In the genomic region with DNA sequence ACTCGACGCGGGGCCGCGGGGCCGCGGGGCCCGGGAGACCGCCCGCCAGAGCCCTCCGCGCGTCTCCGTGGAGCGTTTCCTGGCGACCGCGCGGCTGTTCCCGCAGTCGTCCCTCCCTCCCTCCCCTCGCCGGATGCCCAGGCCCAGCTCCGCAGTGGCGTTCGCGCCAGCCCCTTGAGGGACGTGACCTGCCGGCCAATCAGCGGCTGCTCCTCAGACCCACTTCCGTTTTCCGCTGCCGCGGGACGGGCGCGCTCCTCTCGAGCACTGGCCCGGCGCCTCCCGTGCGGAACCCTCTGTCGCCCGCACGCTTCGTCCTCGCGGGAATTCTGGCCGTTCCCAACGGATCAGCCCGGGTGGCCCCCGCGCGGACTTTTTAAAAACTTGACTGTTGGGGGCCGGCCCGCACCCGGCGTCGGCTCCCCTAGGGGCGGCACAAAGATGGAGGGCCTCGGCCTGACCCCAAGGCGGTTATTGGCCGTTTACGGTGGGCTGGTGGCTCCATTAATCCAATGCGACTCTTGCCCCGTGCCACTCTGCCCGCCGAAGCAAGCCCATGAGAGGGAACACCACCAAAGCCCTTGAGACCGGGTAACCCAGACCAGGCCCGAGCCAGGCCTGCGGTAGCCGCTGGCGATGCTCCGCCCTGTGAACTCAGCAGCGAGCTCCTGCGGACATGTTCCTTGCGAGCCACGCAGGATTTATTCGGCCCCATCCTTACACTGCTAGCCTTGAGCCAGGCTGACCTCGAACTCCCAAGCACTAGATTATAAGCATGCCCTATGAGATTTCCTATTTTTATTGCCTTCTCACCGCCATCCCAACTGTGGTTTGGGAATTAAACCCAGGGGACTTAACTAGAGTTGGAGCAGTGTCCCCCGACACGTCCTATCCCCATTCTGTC, we compare ENCODE assay signal across 8 mouse cellular contexts. TPM values are rescaled to one million over a fixed set of nuclear protein-coding genes. Genes with fewer than 3 reads are reported as not detected.
DNase-seq lines count a peak whose midpoint lies in the region; ATAC-seq and TF ChIP-seq lines count a peak whose summit lies in the region.

No protein-coding gene starts in this region.

- H3K4me1 ChIP-seq in hindbrain, embryonic 11.5 days (replicated peaks; ENCODE audit: control insufficient read depth, insufficient read depth, low read length) = peaks cover 3% of the 10 kb centered on the region; the same call in 1 of the 2 replicates
- H3K4me1 ChIP-seq in lung, postnatal 0 days (ENCODE audit: insufficient read depth, low read depth, low read length) = peaks cover 3% of the 10 kb centered on the region; the same call in 1 of the 2 replicates

- ATAC-seq in hindbrain, embryonic 11.5 days (ENCODE audit: low FRiP score) = peak; percentile 97
- peak; percentile 96 for ATAC-seq in lung, postnatal 0 days

- H3K27ac ChIP-seq in hindbrain, embryonic 11.5 days (ENCODE audit: low read depth, low read length) = peak overlapping the region; percentile 97
- peak overlapping the region; percentile 98 for H3K27ac ChIP-seq in lung, postnatal 0 days (ENCODE audit: low read length)

- H3K9me3 ChIP-seq in hindbrain, embryonic 11.5 days (ENCODE audit: control insufficient read depth, low read length) = no peaks in the 10 kb centered on the region
- no peaks in the 10 kb centered on the region for H3K9me3 ChIP-seq in lung, postnatal 0 days (ENCODE audit: low read length)

- WGBS in hindbrain, embryonic 11.5 days = under 1% methylated on average over 59 of the region's 83 CpGs
- WGBS in lung, postnatal 0 days = under 1% methylated on average over 66 of the region's 83 CpGs

- DNase-seq in Muller cell, postnatal 12 days (ENCODE audit: inconsistent ontology term) = peak; percentile 97
- peak; percentile 98 for DNase-seq in cerebellum, adult 9-11 months
- peak; percentile 91 to 95 for DNase-seq in frontal cortex, adult 2 months (ENCODE audit: extremely low spot score in 1 of 2, low spot score in 1 of 2)
- DNase-seq in hindbrain, embryonic 11.5 days (ENCODE audit: low spot score) = peak; percentile 95
- DNase-seq in layer of hippocampus, postnatal 10 days (ENCODE audit: low spot score in 2 of 2) = peak; percentile 93 to 96
- DNase-seq in lung, postnatal 0 days (ENCODE audit: low spot score) = peak; percentile 98
- DNase-seq in ovary, postnatal 10 days (ENCODE audit: low spot score) = peak; percentile 90
- DNase-seq in thymus, postnatal 0 days (ENCODE audit: low spot score) = peak; percentile 96

- no peaks in the 10 kb centered on the region for H3K27me3 ChIP-seq in hindbrain, embryonic 11.5 days (ENCODE audit: control insufficient read depth, insufficient read depth, low read length)
- H3K27me3 ChIP-seq in lung, postnatal 0 days (replicated peaks; ENCODE audit: insufficient read depth, low read length) = no peaks in the 10 kb centered on the region

- H3K4me3 ChIP-seq in hindbrain, embryonic 11.5 days (ENCODE audit: low read depth, low read length) = peak overlapping the region; percentile 98
- H3K4me3 ChIP-seq in lung, postnatal 0 days (ENCODE audit: low read depth, low read length) = peak overlapping the region; percentile 90

- TF ChIP-seq EP300 in lung, postnatal 0 days (IDR thresholded peaks at IDR 0.05) = 0 out of 2 replicates have a peak, but pooled peaks have one; percentile 6

- peak overlapping the region; percentile 61 for H3K4me2 ChIP-seq in hindbrain, embryonic 11.5 days (replicated peaks; ENCODE audit: low read depth, low read length)
- H3K4me2 ChIP-seq in lung, postnatal 0 days (replicated peaks; ENCODE audit: low read depth, low read length) = peak overlapping the region; percentile 81

- H3K36me3 ChIP-seq in hindbrain, embryonic 11.5 days (ENCODE audit: control insufficient read depth, insufficient read depth, low read length) = no peaks in the 10 kb centered on the region
- H3K36me3 ChIP-seq in lung, postnatal 0 days (ENCODE audit: insufficient read depth, low read length) = no peaks in the 10 kb centered on the region

- TF ChIP-seq CTCF in lung, postnatal 0 days (IDR thresholded peaks at IDR 0.05) = no peak; the same call in 1 of the 2 replicates

- peak overlapping the region; percentile 99 for H3K9ac ChIP-seq in hindbrain, embryonic 11.5 days (ENCODE audit: low read depth, low read length)
- H3K9ac ChIP-seq in lung, postnatal 0 days (replicated peaks; ENCODE audit: low read depth) = peak overlapping the region; percentile 98

RNA-seq across cellular contexts. Expression of gene Hnrnpa0, which starts 0.7 kb away (rescaled TPM):
- polyA plus RNA-seq in frontal cortex, adult 2 months (2012; rRNA removed) = 97.9 and 101 TPM in 2 replicates
- polyA plus RNA-seq in hindbrain, embryonic 11.5 days (2014; fragmentation: Nextera tagmentation; extraction: Ambion mirVana) = 56.9 and 61.9 TPM in 2 replicates
- 100 to 1,000 TPM; 170 to 173 TPM for total RNA-seq in layer of hippocampus, postnatal 10 days (2021)
- 29.6 and 33.1 TPM in 2 replicates for polyA plus RNA-seq in lung, postnatal 0 days (2015; fragmentation: Nextera tagmentation; extraction: Ambion mirVana)
- polyA plus RNA-seq in thymus, postnatal 0 days (2015; fragmentation: Nextera tagmentation; extraction: Ambion mirVana) = 41.9 and 52.6 TPM in 2 replicates

RNA-seq across cellular contexts. Expression of gene Klhl3, which starts 15.6 kb away (rescaled TPM):
- polyA plus RNA-seq in frontal cortex, adult 2 months (2012; rRNA removed) = 28.9 and 30.1 TPM in 2 replicates
- 3.8 and 3.9 TPM in 2 replicates for polyA plus RNA-seq in hindbrain, embryonic 11.5 days (2014; fragmentation: Nextera tagmentation; extraction: Ambion mirVana)
- 10 to 100 TPM; 25.0 to 27.8 TPM for total RNA-seq in layer of hippocampus, postnatal 10 days (2021)
- 2.7 and 3.9 TPM in 2 replicates for polyA plus RNA-seq in lung, postnatal 0 days (2015; fragmentation: Nextera tagmentation; extraction: Ambion mirVana)
- 1.4 and 1.8 TPM in 2 replicates for polyA plus RNA-seq in thymus, postnatal 0 days (2015; fragmentation: Nextera tagmentation; extraction: Ambion mirVana)

RNA-seq across cellular contexts. Expression of gene Idnk, which starts 28.4 kb away (rescaled TPM):
- polyA plus RNA-seq in frontal cortex, adult 2 months (2012; rRNA removed) = 21.2 and 23.2 TPM in 2 replicates
- polyA plus RNA-seq in hindbrain, embryonic 11.5 days (2014; fragmentation: Nextera tagmentation; extraction: Ambion mirVana) = 57.8 and 62.7 TPM in 2 replicates
- total RNA-seq in layer of hippocampus, postnatal 10 days (2021) = 10 to 100 TPM; 29.2 to 33.3 TPM
- 40.5 and 43.5 TPM in 2 replicates for polyA plus RNA-seq in lung, postnatal 0 days (2015; fragmentation: Nextera tagmentation; extraction: Ambion mirVana)
- 109 and 117 TPM in 2 replicates for polyA plus RNA-seq in thymus, postnatal 0 days (2015; fragmentation: Nextera tagmentation; extraction: Ambion mirVana)

Comparison
In these comparisons a context has a peak if more than half of its experiments do, and no peak if none do; other contexts are left out.
1. Peak in every context shown above with its lines: DNase-seq, ATAC-seq, H3K4me3 ChIP-seq and H3K27ac ChIP-seq.